Mouse (Mus musculus) heart, embryonic 15.5 days (tissue): ENCODE data around the gene 1700021F05Rik. TPM values are rescaled to one million over a fixed set of nuclear protein-coding genes. Genes with fewer than 3 reads are reported as not detected.

Experiments
- ATAC-seq: fragments of 200-750 bp; cut with Nextera tagmentation; replicated peaks from 2 replicates; pipeline ENCODE4 v1.8.0; 2017; ENCODE audit warnings: low read depth, moderate TSS enrichment; ENCODE audit not compliant: insufficient number of reproducible peaks, insufficient read depth, low FRiP score
- H3K27ac ChIP-seq: fragments of 300-500 bp; sonication (generic); 2 replicates; pipeline ENCODE4 v1.5.1; 2015; ENCODE audit warnings: mild to moderate bottlenecking, inconsistent platforms
- H3K27me3 ChIP-seq: fragments of 300-500 bp; sonication (generic); 2 replicates; pipeline ENCODE4 v1.6.1; 2015; ENCODE audit warnings: inconsistent platforms
- H3K36me3 ChIP-seq: fragments of 300-500 bp; sonication (generic); 2 replicates; pipeline ENCODE4 v1.6.1; 2015; ENCODE audit warnings: mild to moderate bottlenecking, inconsistent platforms
- H3K4me1 ChIP-seq: fragments of 300-500 bp; sonication (generic); replicated peaks from 2 replicates; pipeline ENCODE4 v1.6.1; 2015; ENCODE audit warnings: inconsistent platforms
- H3K4me2 ChIP-seq: fragments of 300-500 bp; sonication (generic); 2 replicates; pipeline ENCODE4 v1.6.1; 2015; ENCODE audit warnings: inconsistent platforms, mild to moderate bottlenecking, moderate library complexity
- H3K4me3 ChIP-seq: fragments of 300-500 bp; sonication (generic); 2 replicates; pipeline ENCODE4 v1.5.1; 2015; ENCODE audit warnings: mild to moderate bottlenecking, inconsistent platforms
- H3K9ac ChIP-seq: fragments of 300-500 bp; sonication (generic); 2 replicates; pipeline ENCODE4 v1.6.1; 2015; ENCODE audit warnings: mild to moderate bottlenecking, inconsistent platforms
- H3K9me3 ChIP-seq: fragments of 300-500 bp; sonication (generic); replicated peaks from 2 replicates; pipeline ENCODE4 v1.6.1; 2016; ENCODE audit warnings: inconsistent platforms
- WGBS: fragments of 180-500 bp; shearing (Covaris S2); methylation state at CpG from one replicate; pipeline ENCODE4 v1.1.7; 2015; ENCODE audit warnings: mixed read lengths; 5-methylcytosine and 5-hydroxymethylcytosine counted together
- polyA plus RNA-seq: library from polyadenylated mRNA; unstranded; fragments of >200 nt; fragmentation: Nextera tagmentation; extraction: Ambion mirVana; gene quantifications from 2 replicates; pipeline ENCODE4 v1.2.1, GENCODE M21; 2015

Gene 1700021F05Rik
- polyA plus RNA-seq, 1 experiment from 2014 or later, result 95.5 TPM

DNA sequence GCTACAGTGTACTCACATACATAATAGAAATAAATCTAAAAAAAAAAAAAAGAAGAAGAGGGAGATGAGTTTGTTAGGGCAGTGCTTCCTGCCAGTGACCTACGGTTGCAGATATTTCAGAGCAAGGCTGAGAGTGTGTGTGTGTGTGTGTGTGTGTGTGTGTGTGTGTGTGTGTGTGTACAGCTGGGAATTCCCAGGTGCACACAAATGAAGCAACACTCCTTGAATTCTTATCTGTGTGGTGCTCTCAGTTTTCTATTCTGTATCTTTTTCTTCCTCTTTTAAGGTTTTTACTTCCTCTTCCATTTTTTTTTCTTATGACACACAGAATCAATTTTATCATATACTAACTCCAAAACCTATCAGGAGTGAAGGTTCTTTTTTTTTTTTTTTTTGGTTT, 36.5 kb downstream of the 1700021F05Rik start:
- no peaks in the 10 kb centered on the region for H3K9me3 ChIP-seq
- no peaks in the 10 kb centered on the region for H3K4me1 ChIP-seq
- 75% methylated on average over 1 of the region's 1 CpGs for WGBS
- no peak for ATAC-seq
- H3K9ac ChIP-seq, result no peak overlapping the region
- H3K27me3 ChIP-seq, result no peaks in the 10 kb centered on the region
- H3K36me3 ChIP-seq, result peaks cover 7% of the 10 kb centered on the region; the same call in 1 of the 2 replicates
- H3K4me2 ChIP-seq, result no peak overlapping the region
- no peak overlapping the region for H3K4me3 ChIP-seq
- H3K27ac ChIP-seq, result no peak overlapping the region

DNA sequence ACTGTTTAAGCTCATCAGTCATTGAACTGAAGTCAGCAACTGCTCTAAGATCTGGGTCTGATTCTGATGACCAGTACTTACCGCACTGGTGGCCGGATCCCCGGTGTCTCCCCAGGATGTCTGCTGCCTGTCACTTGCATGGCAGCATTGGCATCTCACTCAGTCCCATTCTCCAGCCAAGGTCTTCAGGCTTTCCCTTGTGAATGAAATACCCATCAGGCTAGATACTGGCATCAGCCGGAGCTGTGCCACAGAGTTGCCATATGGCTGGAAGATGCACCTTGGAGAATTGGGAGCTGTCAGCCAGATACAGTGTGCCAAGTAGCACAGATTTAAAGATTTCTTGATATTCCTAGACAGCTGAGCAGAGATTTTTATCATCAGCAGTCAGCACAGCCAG, 38.2 kb downstream of the 1700021F05Rik start:
- H3K36me3 ChIP-seq, result peaks cover 13% of the 10 kb centered on the region; the same call in 1 of the 2 replicates

DNA sequence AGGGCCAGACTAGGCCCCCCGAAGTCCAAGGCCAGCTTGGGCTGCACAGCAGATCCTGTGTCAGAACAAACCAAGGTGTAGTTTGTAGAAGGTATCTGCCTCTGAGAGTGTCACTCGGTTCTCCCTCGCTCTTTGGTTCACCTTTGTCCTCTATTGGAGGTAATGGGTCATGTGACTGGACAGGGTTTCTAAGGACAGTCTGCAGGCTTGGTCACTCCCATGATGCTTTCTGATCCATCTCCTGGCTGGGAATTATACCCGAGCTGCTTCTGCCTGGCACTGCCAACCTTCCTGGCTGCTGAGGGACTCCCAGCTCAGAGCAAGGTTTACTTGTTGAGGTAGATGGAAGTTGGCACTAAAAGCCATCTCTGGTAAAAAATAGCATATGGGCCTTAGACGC, 49.9 kb downstream of the 1700021F05Rik start:
- Histone ChIP-seq H3K9me3 (no peaks in the 10 kb centered on the region), H3K36me3 (peaks cover 14% of the 10 kb centered on the region), H3K27ac (peak overlapping the region; percentile 46; the same call in 1 of the 2 replicates), H3K4me1 (peaks cover 44% of the 10 kb centered on the region), H3K4me3 (no peak overlapping the region), H3K9ac (no peak overlapping the region), H3K4me2 (no peak overlapping the region), H3K27me3 (no peaks in the 10 kb centered on the region)
- ATAC-seq, result no peak
- WGBS, result 71% methylated on average over 5 of the region's 5 CpGs

More for the DNA sequence above, 38.2 kb downstream of the 1700021F05Rik start:
- H3K9me3 ChIP-seq, result no peaks in the 10 kb centered on the region
- H3K4me2 ChIP-seq, result no peak overlapping the region
- no peaks in the 10 kb centered on the region for H3K27me3 ChIP-seq
- no peaks in the 10 kb centered on the region for H3K4me1 ChIP-seq
- WGBS, result 92% methylated on average over 4 of the region's 4 CpGs
- no peak overlapping the region for H3K9ac ChIP-seq
- ATAC-seq, result no peak
- H3K4me3 ChIP-seq, result no peak overlapping the region
- no peak overlapping the region for H3K27ac ChIP-seq

DNA sequence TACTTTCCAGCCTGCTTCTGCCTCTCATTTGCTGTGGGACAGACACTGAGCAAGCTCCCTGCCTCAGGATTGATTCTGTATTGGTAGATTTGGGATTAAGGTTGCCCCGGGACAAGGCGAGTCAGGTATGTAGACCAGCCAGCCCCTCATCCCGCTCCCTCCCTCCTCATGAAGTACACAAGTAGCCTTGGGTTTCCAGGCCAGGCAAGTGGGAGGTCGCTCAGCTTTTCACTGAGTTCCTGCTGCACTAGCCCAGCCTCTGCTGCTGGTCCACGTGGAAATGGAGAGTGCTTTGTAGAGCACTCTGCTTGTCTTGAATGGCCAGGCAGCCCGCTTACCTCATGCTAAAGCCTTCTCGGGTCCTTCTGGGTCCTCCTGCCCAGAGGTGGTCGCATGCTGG, 50.8 kb downstream of the 1700021F05Rik start:
- Histone ChIP-seq H3K4me3 (no peak overlapping the region), H3K36me3 (peaks cover 6% of the 10 kb centered on the region), H3K4me2 (no peak overlapping the region), H3K27me3 (no peaks in the 10 kb centered on the region), H3K4me1 (peaks cover 48% of the 10 kb centered on the region), H3K9ac (no peak overlapping the region), H3K27ac (peak overlapping the region; percentile 46), H3K9me3 (no peaks in the 10 kb centered on the region)
- no peak for ATAC-seq
- WGBS, result 62% methylated on average over 8 of the region's 8 CpGs

DNA sequence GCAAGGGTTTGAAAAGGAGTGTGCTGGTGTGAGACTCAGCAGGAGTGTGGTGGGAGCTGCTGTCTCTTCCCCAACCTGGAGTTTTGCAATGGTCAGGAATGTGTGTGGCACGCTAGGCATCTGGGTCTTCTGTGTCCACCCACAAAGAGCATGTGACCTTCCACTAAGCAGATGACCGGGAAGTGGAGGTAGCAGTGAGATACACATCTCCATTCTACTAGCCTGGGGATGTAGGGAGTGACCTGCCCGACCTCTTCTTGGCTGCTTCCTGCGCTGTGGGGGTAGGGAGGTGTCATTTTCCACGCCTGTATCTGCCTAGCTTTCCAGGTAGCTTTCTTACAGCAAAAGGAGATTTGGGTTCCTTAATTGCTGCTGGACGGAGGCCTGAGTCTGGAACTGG, 51.2 kb downstream of the 1700021F05Rik start:
- ATAC-seq, result peak; percentile 73; the same call in 1 of the 2 replicates
- Histone ChIP-seq H3K4me1 (peaks cover 48% of the 10 kb centered on the region), H3K9ac (no peak overlapping the region), H3K36me3 (peaks cover 1% of the 10 kb centered on the region), H3K4me2 (peak overlapping the region; percentile 33), H3K27me3 (no peaks in the 10 kb centered on the region), H3K27ac (peak overlapping the region; percentile 46), H3K9me3 (no peaks in the 10 kb centered on the region), H3K4me3 (no peak overlapping the region)
- WGBS, result 28% methylated on average over 6 of the region's 6 CpGs

DNA sequence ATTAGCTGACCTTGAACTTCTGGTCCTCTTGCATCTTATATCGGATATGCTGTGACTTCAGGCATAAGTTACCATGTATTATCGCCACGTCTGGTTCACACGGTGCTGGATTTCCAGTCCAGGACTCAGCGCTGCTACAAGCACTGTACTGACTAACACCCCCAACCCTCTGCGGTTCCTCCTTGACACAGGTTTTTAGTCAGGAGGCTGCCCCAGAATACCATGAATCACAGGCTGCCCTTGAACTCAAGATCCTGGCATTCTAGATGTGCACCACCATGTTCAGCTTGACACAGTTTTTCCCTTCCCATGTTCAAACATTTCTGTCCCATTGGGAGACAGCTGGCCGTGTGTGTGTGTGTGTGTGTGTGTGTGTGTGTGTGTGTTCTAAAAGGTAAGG, 51.7 kb downstream of the 1700021F05Rik start:
- H3K4me2 ChIP-seq, result 0 out of 2 replicates have a peak overlapping the region, but pooled peaks have one; percentile 33
- no peak for ATAC-seq
- H3K27ac ChIP-seq, result peak overlapping the region; percentile 46
- 72% methylated on average over 7 of the region's 7 CpGs for WGBS
- H3K4me1 ChIP-seq, result peaks cover 52% of the 10 kb centered on the region
- no peak overlapping the region for H3K4me3 ChIP-seq
- no peak overlapping the region for H3K9ac ChIP-seq
- H3K27me3 ChIP-seq, result no peaks in the 10 kb centered on the region
- H3K36me3 ChIP-seq, result no peaks in the 10 kb centered on the region
- H3K9me3 ChIP-seq, result no peaks in the 10 kb centered on the region

DNA sequence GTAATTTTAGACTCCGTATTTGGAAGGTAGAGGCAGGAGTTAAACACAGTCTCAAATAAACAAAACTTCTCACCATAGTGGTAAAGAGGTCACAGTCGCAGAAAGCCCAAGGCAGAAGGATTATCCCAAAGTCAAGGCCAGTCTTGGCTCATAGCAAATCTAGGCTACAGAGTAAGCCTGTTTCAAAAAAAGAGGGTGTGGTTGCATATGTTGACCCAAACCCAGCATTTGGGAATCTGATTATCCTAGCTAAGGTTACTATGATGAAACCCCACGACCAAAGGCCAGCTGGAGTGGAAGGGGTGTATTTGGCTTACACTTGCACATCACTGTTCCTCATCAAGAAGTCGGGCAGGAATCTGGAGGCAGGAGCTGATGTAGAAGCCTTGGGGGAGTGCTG, 52.5 kb downstream of the 1700021F05Rik start:
- H3K4me3 ChIP-seq, result no peak overlapping the region
- H3K27ac ChIP-seq, result no peak overlapping the region
- no peaks in the 10 kb centered on the region for H3K9me3 ChIP-seq
- no peaks in the 10 kb centered on the region for H3K36me3 ChIP-seq
- 74% methylated on average over 4 of the region's 4 CpGs for WGBS
- H3K4me2 ChIP-seq, result no peak overlapping the region
- H3K4me1 ChIP-seq, result peaks cover 57% of the 10 kb centered on the region
- ATAC-seq, result no peak
- no peaks in the 10 kb centered on the region for H3K27me3 ChIP-seq
- no peak overlapping the region for H3K9ac ChIP-seq

DNA sequence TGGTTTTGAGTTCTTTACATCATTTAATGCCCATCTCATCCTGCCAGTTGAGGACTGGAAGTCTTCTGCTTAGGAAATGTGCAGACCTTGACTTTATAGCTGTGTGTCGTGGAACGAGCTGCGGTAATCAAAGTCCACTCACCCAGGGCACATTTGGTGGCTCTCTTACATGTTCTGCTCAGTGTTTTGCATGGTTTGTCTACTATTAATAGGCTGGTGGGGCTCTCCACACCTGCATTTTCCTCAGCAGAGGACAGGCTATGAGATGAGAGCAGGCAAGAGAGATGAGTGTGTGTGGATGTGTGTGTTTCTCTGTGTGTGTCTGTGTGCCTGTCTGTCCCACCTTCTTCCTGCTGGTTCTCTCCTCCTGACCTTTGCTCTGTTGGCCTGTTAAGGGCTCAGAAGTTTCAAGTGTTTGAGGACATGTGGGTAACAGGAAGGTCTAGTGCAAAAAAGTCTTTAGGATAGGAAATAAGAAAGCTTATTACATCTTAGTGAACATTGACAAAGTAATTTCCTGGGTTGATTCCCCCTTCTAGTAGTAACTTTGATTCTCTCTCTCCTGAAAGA, 53.3 kb downstream of the 1700021F05Rik start:
- no peak for ATAC-seq
- Histone ChIP-seq H3K36me3 (no peaks in the 10 kb centered on the region), H3K27ac (0 out of 2 replicates have a peak overlapping the region, but pooled peaks have one; percentile 12), H3K9me3 (no peaks in the 10 kb centered on the region), H3K4me2 (no peak overlapping the region), H3K9ac (no peak overlapping the region), H3K27me3 (no peaks in the 10 kb centered on the region), H3K4me3 (no peak overlapping the region), H3K4me1 (peaks cover 63% of the 10 kb centered on the region)
- 56% methylated on average over 3 of the region's 3 CpGs for WGBS

DNA sequence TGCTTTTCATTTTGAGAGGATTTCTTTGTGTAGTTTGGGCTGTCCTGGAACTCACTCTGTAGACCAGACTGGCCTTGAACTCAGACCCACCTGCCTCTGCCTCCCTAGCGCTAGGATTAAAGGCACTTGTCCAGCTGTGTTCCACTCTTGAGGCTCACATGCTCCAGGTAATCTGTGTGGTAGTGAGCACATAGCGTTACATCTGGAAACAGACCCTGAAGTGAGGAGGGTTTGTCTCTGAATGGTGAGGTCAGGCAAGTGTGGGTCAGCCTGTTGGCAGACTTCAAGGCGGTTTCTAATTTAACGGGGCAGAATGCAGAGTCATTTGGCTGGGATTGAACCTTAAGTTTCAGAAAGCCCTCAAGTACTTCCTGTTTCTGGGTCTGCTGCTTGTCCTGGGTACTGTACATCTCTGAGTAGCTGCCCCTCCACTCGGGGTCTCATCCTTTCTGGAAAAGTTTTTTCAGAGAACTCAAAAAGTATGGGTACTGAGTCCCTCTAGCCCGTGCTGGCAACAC, 55.0 kb downstream of the 1700021F05Rik start:
- WGBS, result 78% methylated on average over 6 of the region's 6 CpGs
- H3K4me3 ChIP-seq, result no peak overlapping the region
- ATAC-seq, result no peak
- no peak overlapping the region for H3K4me2 ChIP-seq
- H3K27me3 ChIP-seq, result no peaks in the 10 kb centered on the region
- peaks cover 75% of the 10 kb centered on the region for H3K4me1 ChIP-seq
- no peak overlapping the region for H3K27ac ChIP-seq
- H3K9me3 ChIP-seq, result no peaks in the 10 kb centered on the region
- no peaks in the 10 kb centered on the region for H3K36me3 ChIP-seq
- no peak overlapping the region for H3K9ac ChIP-seq

DNA sequence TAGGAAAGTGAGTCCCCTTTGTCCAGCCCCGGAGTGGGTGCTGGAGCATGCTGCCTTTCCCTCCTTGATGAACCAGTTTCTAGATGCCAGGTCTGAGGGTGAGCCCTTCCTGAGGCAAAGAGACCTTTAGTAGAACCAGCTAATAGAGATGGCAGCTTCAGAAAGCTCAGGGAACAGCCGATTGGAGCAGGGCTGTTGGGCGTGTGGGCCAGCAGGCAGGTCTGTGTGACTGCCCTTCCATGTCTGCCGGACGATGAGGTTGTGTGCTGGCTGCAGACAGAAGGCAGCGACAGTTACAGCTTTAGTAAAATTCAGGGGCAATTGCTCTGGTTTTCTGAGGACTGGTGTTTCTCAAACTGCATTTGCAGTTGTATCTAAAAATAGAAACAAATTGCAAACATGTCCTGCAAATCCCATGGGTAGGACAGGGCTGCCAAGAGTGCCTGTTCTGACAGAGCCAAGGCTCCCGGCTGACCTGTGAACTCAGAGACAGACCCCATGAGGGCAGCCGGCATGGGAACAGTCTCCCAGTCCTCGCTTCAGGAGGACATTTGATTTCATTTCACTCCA, 57.3 kb downstream of the 1700021F05Rik start:
- Histone ChIP-seq H3K4me3 (peak overlapping the region; percentile 18; the same call in 1 of the 2 replicates), H3K9ac (peak overlapping the region; percentile 10), H3K36me3 (no peaks in the 10 kb centered on the region), H3K27me3 (no peaks in the 10 kb centered on the region), H3K9me3 (no peaks in the 10 kb centered on the region), H3K4me2 (peak overlapping the region; percentile 56), H3K27ac (peak overlapping the region; percentile 90), H3K4me1 (peaks cover 61% of the 10 kb centered on the region)
- 24% methylated on average over 9 of the region's 9 CpGs for WGBS
- no peak for ATAC-seq

DNA sequence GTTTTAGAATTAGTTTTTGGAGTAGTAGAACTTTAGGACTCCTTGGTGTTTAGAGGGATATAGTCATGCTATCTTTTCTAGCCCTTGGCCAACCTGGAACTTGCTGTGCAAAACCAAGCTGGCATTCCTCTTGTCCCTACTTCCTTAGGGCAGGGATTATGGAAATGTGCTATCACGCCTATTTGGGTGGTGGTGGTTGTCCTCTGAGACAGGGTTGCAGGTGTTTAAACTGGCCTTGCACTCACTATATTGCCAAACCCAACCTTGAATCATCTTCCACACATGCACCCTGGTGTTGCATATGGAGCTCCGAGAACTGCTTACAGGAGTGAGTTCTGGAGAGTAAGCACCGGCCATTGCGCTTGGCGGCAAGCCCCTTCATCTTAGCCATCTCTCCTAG, 58.8 kb downstream of the 1700021F05Rik start:
- no peak overlapping the region for H3K4me3 ChIP-seq
- WGBS, result 92% methylated on average over 5 of the region's 5 CpGs
- peaks cover 56% of the 10 kb centered on the region for H3K4me1 ChIP-seq

DNA sequence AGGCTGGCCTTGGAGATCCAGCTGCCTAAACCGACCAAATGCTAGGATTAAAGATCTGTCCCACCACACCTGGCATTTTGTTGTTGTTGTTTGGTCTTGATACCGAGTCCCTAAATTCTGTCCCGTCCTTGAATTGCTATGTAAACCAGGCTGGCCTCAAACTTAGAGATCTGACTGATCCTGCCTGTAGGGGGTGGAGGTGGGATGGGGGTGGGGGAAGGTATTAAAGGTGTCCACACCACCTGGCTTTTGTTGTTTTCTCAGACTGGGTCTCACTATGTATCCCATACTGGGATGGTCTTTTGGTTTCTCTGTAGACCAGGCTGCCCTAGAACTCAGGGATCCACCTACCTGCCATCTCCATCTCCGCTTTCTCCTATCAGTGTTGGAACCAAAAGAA, 59.6 kb downstream of the 1700021F05Rik start:
- 46% methylated on average over 4 of the region's 4 CpGs for WGBS
- H3K4me1 ChIP-seq, result peaks cover 56% of the 10 kb centered on the region

More for the DNA sequence above, 58.8 kb downstream of the 1700021F05Rik start:
- H3K9me3 ChIP-seq, result no peaks in the 10 kb centered on the region
- no peaks in the 10 kb centered on the region for H3K27me3 ChIP-seq
- no peak overlapping the region for H3K27ac ChIP-seq
- H3K9ac ChIP-seq, result no peak overlapping the region
- H3K4me2 ChIP-seq, result no peak overlapping the region
- no peak for ATAC-seq
- H3K36me3 ChIP-seq, result no peaks in the 10 kb centered on the region

More for the DNA sequence above, 59.6 kb downstream of the 1700021F05Rik start:
- ATAC-seq, result no peak
- H3K9ac ChIP-seq, result no peak overlapping the region
- H3K4me2 ChIP-seq, result no peak overlapping the region
- no peaks in the 10 kb centered on the region for H3K9me3 ChIP-seq
- H3K27ac ChIP-seq, result no peak overlapping the region
- H3K4me3 ChIP-seq, result no peak overlapping the region
- no peaks in the 10 kb centered on the region for H3K27me3 ChIP-seq
- H3K36me3 ChIP-seq, result no peaks in the 10 kb centered on the region
